Mouse (Mus musculus) intestine, embryonic 14.5 days (tissue): ENCODE results near the gene Pnliprp2. TPM values are rescaled to one million over a fixed set of nuclear protein-coding genes. Genes with fewer than 3 reads are reported as not detected.
A peak's percentile ranks its signal among the peaks of the same experiment; 100 is the strongest.

Source experiments
- ATAC-seq: fragments of 200-750 bp; cut with Nextera tagmentation; replicated peaks from 2 replicates; pipeline ENCODE4 v1.8.0; 2017; ENCODE audit warnings: low read depth, moderate number of reproducible peaks, moderate TSS enrichment, moderate library complexity; ENCODE audit not compliant: low FRiP score, low TSS enrichment
- DNase-seq: peaks from one replicate; pipeline ENCODE4 v3.0.0-alpha.2; 2018; ENCODE audit warnings: low spot score
- H3K27ac ChIP-seq: fragments of 300-500 bp; sonication (generic); 2 replicates; pipeline ENCODE4 v1.5.1; 2014; ENCODE audit warnings: low read depth, mild to moderate bottlenecking, control low read depth
- H3K27me3 ChIP-seq: fragments of 300-500 bp; sonication (generic); replicated peaks from 2 replicates; pipeline ENCODE4 v1.6.1; 2014; ENCODE audit warnings: low read length, control low read depth; ENCODE audit not compliant: control insufficient read depth, insufficient read depth
- H3K36me3 ChIP-seq: fragments of 300-500 bp; sonication (generic); 2 replicates; pipeline ENCODE4 v1.6.1; 2014; ENCODE audit warnings: low read length, control low read depth; ENCODE audit not compliant: control insufficient read depth, insufficient read depth
- H3K4me1 ChIP-seq: fragments of 300-500 bp; sonication (generic); replicated peaks from 2 replicates; pipeline ENCODE4 v1.6.1; 2014; ENCODE audit warnings: low read length, control low read depth, mixed read lengths; ENCODE audit not compliant: control insufficient read depth, insufficient read depth
- H3K4me2 ChIP-seq: fragments of 300-500 bp; sonication (generic); 2 replicates; pipeline ENCODE4 v1.6.1; 2014; ENCODE audit warnings: low read length
- H3K4me3 ChIP-seq: fragments of 300-500 bp; sonication (generic); 2 replicates; pipeline ENCODE4 v1.5.1; 2014; ENCODE audit warnings: low read depth, low read length, control low read depth, mixed read lengths
- H3K9ac ChIP-seq: fragments of 300-500 bp; sonication (generic); 2 replicates; pipeline ENCODE4 v1.6.1; 2014; ENCODE audit warnings: mild to moderate bottlenecking, low read length
- H3K9me3 ChIP-seq: fragments of 300-500 bp; sonication (generic); 2 replicates; pipeline ENCODE4 v1.6.1; 2016; ENCODE audit warnings: low read length, control low read depth; ENCODE audit not compliant: control insufficient read depth
- WGBS: fragments of 180-500 bp; shearing (Covaris S2); extraction: QIAGEN DNeasy Blood & Tissue Kit; methylation state at CpG from one replicate; pipeline ENCODE4 v1.1.7; 2014; 5-methylcytosine and 5-hydroxymethylcytosine counted together
- polyA plus RNA-seq: library from polyadenylated mRNA; unstranded; fragments of >200 nt; fragmentation: Nextera tagmentation; extraction: Ambion mirVana; gene quantifications from 2 replicates; pipeline ENCODE4 v1.2.1, GENCODE M21; 2014

The Pnliprp2 gene
- polyA plus RNA-seq, 1 experiment from 2014 or later, result 4.4 TPM

DNA sequence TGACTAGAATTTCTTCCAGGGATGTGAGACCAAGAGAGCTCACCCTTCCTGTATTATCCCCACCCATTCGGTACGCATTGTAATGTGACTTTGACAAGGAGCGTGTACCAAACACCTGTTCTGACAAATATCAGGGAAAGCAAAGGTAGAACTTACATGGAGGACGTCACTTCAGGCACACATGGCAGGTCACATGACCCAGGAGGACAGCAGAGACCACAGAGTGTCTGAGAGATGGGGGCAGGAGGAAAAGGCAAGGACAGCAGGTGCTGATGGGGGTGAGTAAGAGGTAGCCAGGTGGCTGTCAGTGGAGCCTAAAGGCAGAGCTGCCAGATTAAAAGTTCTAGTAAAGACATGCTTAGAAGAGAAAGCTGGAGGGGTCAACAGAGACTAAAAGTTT lies 16.8 kb upstream of the Pnliprp2 start:
- Histone ChIP-seq H3K4me2 (no peak overlapping the region), H3K27me3 (no peaks in the 10 kb centered on the region), H3K9ac (no peak overlapping the region), H3K4me3 (no peak overlapping the region), H3K9me3 (no peaks in the 10 kb centered on the region), H3K4me1 (0 out of 2 replicates have a peak, but pooled peaks cover 3% of the 10 kb centered on the region), H3K36me3 (no peaks in the 10 kb centered on the region), H3K27ac (no peak overlapping the region)
- WGBS, result 83% methylated on average over 4 of the region's 4 CpGs
- no peak for DNase-seq
- ATAC-seq, result no peak

- Histone ChIP-seq H3K4me2 (no peak overlapping the region), H3K4me1 (0 out of 2 replicates have a peak, but pooled peaks cover 3% of the 10 kb centered on the region), H3K27me3 (no peaks in the 10 kb centered on the region), H3K9me3 (no peaks in the 10 kb centered on the region), H3K27ac (no peak overlapping the region), H3K9ac (no peak overlapping the region), H3K36me3 (no peaks in the 10 kb centered on the region), H3K4me3 (no peak overlapping the region)
- WGBS, result 41% methylated on average over 4 of the region's 4 CpGs
- ATAC-seq (no peak), DNase-seq (no peak)
These were observed 15.8 kb upstream of the Pnliprp2 start for GRCm38 (mm10) chr19:58743736-58744135.

DNA sequence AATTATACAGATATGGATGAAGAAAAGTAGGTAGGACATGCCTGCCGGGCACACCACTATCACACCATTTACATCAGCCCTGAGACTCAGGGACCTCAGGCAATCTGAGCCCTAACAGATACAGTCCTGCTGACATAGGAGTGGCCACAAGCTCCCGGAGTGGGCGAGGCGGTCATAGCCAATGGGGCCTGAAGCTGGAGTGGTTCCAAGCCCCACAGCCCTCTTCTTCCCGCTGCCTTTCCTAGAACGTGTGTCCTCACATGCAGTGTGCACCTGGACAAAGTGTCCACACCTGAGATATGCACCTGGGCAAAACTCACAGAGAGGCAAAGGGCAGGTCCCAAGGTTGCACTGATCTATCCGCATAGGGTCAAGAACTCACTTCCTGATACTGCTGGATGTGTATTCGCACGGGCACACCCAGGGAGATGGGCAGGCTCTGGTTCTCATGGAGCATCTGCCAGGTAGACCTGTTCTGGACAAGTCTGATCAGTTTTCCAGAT lies 12.0 kb upstream of the Pnliprp2 start:
- H3K27ac ChIP-seq, result no peak overlapping the region
- no peaks in the 10 kb centered on the region for H3K9me3 ChIP-seq
- H3K9ac ChIP-seq, result no peak overlapping the region
- H3K36me3 ChIP-seq, result no peaks in the 10 kb centered on the region
- DNase-seq, result no peak
- no peak for ATAC-seq
- H3K4me2 ChIP-seq, result no peak overlapping the region
- WGBS, result 88% methylated on average over 9 of the region's 9 CpGs
- no peaks in the 10 kb centered on the region for H3K27me3 ChIP-seq
- 0 out of 2 replicates have a peak, but pooled peaks cover 3% of the 10 kb centered on the region for H3K4me1 ChIP-seq
- no peak overlapping the region for H3K4me3 ChIP-seq

GRCm38 (mm10) chr19:58750822-58751221 lies 8.7 kb upstream of the Pnliprp2 start:
- H3K36me3 ChIP-seq, result no peaks in the 10 kb centered on the region
- WGBS, result 51% methylated on average over 2 of the region's 2 CpGs
- no peak for ATAC-seq

DNA sequence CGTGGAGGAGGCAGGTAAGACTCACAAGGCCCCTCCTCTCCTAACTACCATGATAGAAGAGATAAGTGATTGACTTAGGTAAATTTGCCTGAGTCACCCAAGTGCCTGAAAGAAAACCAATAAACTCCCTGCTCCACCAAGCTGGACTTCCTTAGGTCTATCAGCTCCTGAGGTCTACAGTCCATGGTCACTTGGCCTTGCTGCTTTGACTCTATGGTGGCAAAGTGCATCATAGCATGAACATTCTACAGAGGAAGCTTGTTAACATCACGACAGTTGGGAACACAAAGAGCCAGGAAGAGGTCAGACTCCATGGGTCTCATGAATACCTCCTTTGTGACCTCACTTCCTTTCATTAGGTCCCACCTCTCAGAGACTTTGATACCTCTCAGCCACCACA lies 8.0 kb upstream of the Pnliprp2 start:
- no peak for ATAC-seq
- DNase-seq, result no peak
- Histone ChIP-seq H3K36me3 (no peaks in the 10 kb centered on the region), H3K27me3 (no peaks in the 10 kb centered on the region), H3K9me3 (no peaks in the 10 kb centered on the region), H3K9ac (no peak overlapping the region), H3K4me3 (no peak overlapping the region), H3K27ac (no peak overlapping the region), H3K4me1 (no peaks in the 10 kb centered on the region), H3K4me2 (no peak overlapping the region)
- 64% methylated on average over 2 of the region's 2 CpGs for WGBS

More at GRCm38 (mm10) chr19:58750822-58751221, 8.7 kb upstream of the Pnliprp2 start:
- no peak overlapping the region for H3K9ac ChIP-seq
- DNase-seq, result no peak
- no peaks in the 10 kb centered on the region for H3K27me3 ChIP-seq
- no peak overlapping the region for H3K27ac ChIP-seq
- no peaks in the 10 kb centered on the region for H3K4me1 ChIP-seq
- no peak overlapping the region for H3K4me3 ChIP-seq
- no peak overlapping the region for H3K4me2 ChIP-seq
- H3K9me3 ChIP-seq, result no peaks in the 10 kb centered on the region

DNA sequence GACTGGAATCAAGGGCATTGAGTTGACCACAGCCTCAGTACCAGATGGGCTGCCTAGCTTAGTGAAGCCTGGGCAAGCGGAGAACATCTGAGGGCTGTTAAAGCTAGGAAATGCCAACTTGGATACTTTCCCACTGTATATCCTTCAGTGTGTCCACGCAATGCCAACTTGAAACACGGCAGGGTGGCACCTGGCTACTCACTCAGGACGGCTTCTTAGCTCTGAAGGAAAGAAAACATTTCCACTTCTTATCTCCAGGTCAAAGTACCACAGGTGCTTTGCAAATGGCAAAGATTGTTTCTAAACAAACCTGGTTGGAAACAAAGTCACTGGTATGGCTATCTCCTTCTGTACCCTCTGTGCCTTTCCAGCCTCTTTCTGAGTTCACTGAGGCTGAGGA lies 648 bp upstream of the Pnliprp2 start:
- Histone ChIP-seq H3K9me3 (no peaks in the 10 kb centered on the region), H3K27me3 (no peaks in the 10 kb centered on the region), H3K4me3 (no peak overlapping the region), H3K4me1 (peaks cover 9% of the 10 kb centered on the region; the same call in 1 of the 2 replicates), H3K27ac (no peak overlapping the region), H3K4me2 (no peak overlapping the region), H3K9ac (no peak overlapping the region), H3K36me3 (no peaks in the 10 kb centered on the region)
- WGBS, result 69% methylated on average over 4 of the region's 4 CpGs
- no peak for DNase-seq
- 0 out of 2 replicates have a peak, but pooled peaks have one; percentile 6 for ATAC-seq

DNA sequence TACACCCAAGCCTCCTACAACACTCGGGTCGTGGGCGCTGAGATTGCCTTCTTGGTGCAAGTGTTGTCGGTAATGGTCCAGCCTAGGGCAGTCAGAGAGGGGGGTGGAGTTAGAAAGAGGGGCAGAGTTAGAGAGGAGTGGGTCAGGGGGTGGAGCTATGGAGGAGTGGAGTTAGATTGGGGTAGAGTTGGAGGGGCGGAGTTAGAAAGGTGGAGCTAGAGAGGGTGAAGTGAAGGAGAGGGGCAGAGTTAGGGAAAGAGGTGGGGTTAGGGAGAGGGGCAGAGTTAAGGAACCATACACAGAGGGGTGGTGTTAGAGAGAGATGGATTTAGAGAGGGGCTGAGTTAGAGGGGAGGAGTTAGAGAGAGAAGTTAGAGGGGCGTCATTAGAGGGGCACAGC lies 2.8 kb downstream of the Pnliprp2 start:
- Histone ChIP-seq H3K4me1 (peaks cover 9% of the 10 kb centered on the region; the same call in 1 of the 2 replicates), H3K27me3 (no peaks in the 10 kb centered on the region), H3K9me3 (no peaks in the 10 kb centered on the region), H3K4me3 (no peak overlapping the region), H3K4me2 (no peak overlapping the region), H3K36me3 (no peaks in the 10 kb centered on the region), H3K9ac (no peak overlapping the region), H3K27ac (no peak overlapping the region)
- no peak for DNase-seq
- ATAC-seq, result no peak; the same call in 1 of the 2 replicates
- 30% methylated on average over 6 of the region's 6 CpGs for WGBS

GRCm38 (mm10) chr19:58762848-58763541 lies 3.5 kb downstream of the Pnliprp2 start:
- DNase-seq, result peak; percentile 77
- Histone ChIP-seq H3K4me3 (no peak overlapping the region), H3K27ac (no peak overlapping the region), H3K9ac (no peak overlapping the region), H3K9me3 (no peaks in the 10 kb centered on the region), H3K4me2 (no peak overlapping the region), H3K36me3 (no peaks in the 10 kb centered on the region), H3K27me3 (no peaks in the 10 kb centered on the region), H3K4me1 (peaks cover 9% of the 10 kb centered on the region; the same call in 1 of the 2 replicates)
- ATAC-seq, result peak; percentile 67; the same call in 1 of the 2 replicates
- WGBS, result 10% methylated on average over 12 of the region's 12 CpGs

GRCm38 (mm10) chr19:58767329-58767728 lies 7.8 kb downstream of the Pnliprp2 start:
- WGBS, result 94% methylated on average over 6 of the region's 6 CpGs
- ATAC-seq (no peak), DNase-seq (no peak)
- Histone ChIP-seq H3K9ac (no peak overlapping the region), H3K27me3 (no peaks in the 10 kb centered on the region), H3K36me3 (no peaks in the 10 kb centered on the region), H3K4me1 (peaks cover 3% of the 10 kb centered on the region; the same call in 1 of the 2 replicates), H3K4me2 (no peak overlapping the region), H3K27ac (no peak overlapping the region), H3K4me3 (no peak overlapping the region), H3K9me3 (no peaks in the 10 kb centered on the region)
